Mouse (Mus musculus) MEL-GATA-1-ER (cell line): ENCODE data around the gene Atp1b2.

Experiments
- DNase-seq: peaks from one replicate; pipeline ENCODE4 v3.0.0-alpha.2; 2012; ENCODE audit warnings: low read depth; ENCODE audit errors: extremely low read depth

The Atp1b2 gene

DNA sequence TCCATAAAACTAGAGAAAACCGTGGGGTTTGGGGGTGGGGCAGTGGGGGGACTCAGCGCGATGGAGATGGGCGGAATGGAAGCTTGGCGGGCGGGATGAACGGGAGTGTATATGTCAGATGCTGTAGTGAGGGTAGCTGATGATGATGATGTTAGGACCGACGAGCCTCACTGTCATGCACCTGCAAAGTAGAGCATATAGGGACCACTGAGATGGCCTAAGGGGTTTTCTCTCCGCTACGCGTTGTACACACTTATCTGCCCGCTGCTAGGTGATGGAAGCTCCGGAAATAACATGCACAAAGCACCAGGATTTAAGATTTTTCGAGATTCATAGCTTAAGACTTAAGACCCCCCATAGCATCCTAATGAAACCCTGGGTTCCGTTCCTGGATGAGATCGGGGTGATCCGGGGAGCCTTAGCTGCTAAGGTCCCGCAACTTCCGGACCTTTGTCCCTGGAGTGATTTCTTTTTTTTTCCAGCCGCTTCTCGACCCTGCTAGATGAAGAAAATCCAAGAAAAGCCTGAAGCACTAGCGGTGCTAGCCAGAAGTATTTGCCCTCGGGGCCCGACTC lies 25.1 kb downstream of the Atp1b2 start:
- DNase-seq = no peak

GRCm38 (mm10) chr11:69580091-69580514 lies 25.6 kb downstream of the Atp1b2 start, which contains the start of the genes Wrap53 and Trp53:
Gene Wrap53, minus strand, starts transcription at chr11:69580255.
Gene Trp53, plus strand, starts transcription at chr11:69580359.
- peak; percentile 95 for DNase-seq

GRCm38 (mm10) chr11:69579128-69580017 lies 26.4 kb downstream of the Atp1b2 start:
- peak; percentile 99 for DNase-seq

GRCm38 (mm10) chr11:69578301-69578700 lies 27.4 kb downstream of the Atp1b2 start:
- no peak for DNase-seq

DNA sequence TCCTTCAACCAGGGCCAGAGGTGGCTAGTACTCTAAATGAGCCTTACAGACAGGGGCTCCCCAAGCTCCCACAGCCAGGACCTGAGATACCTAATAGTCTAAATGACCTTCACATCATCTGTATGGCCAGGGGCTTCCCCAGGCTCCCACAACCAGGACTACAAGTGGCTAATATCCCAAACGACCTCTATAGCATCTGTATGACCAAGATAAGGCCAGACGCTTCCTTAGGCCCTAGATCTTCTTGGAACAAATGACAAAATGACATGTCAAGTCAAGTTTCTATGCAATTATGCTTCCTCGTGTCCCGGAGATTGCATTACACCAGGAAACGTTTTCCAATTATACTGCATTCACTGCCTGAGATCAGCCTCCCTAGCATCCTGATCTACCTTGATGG lies 29.4 kb downstream of the Atp1b2 start:
- no peak for DNase-seq

DNA sequence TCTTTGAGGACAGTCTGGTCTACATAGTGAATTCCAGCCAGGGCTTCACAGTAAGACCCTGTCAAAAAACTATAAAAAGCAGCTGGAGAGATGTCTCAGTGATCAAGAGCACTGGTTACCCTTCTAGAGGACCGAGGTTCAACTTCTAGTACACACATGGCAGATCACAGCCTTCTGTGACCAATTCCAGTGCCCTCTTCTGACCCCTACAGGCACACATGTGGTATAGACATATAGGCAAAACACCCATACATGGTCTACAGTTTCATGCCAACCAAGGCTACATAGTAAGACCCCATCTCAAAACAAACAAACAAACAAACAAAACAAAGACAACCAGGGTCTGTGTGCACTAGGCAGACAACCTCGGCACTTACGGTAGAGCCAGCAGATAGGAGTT lies 30.5 kb downstream of the Atp1b2 start:
- no peak for DNase-seq

DNA sequence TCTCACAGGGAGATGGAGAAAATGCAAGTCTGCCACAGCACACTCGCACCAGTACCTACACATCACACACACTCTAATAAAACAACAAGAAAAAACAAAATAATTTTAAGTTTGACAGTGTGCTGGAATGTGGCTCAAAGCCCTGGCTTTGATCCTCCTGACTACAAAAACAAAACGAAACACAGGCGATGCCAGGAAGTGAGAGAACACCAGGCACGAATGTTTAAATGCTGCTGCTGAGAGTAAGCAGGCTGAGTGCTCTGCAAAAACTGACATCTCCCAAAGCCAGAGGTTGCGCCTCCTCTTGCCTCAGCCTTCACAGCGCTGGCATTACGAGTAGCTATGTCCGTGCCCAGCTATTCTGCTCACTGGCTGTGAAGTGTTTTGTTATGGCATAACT lies 40.6 kb downstream of the Atp1b2 start:
- DNase-seq = no peak

DNA sequence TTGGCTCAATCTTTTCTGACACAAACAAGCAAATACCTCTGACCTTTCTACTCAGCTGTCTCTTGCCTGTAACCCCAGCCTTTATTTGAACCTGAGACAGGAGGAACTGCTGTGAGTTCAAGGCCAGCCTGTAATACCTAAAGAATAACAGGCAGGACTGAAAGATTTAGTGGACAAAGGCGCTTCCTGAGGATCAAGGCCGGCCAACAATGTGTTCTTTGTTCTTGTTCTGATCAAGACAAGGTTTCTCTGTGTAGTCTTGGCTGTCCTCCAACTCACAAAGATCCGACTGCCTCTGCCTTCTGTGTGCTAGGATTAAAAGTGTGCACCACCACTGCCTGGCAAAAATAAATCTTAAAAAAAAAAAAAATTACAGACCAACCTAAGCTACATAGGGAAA lies 41.4 kb downstream of the Atp1b2 start:
- no peak for DNase-seq

GRCm38 (mm10) chr11:69563373-69563772 lies 42.4 kb downstream of the Atp1b2 start:
- no peak for DNase-seq

- DNase-seq = no peak
Measured at GRCm38 (mm10) chr11:69560896-69561854, 44.6 kb downstream of the Atp1b2 start.

- no peak for DNase-seq
Measured at GRCm38 (mm10) chr11:69559851-69560765, 45.6 kb downstream of the Atp1b2 start, which contains the start of gene Efnb3. Gene Efnb3, minus strand, starts transcription at chr11:69560205.

GRCm38 (mm10) chr11:69559183-69559582 lies 46.6 kb downstream of the Atp1b2 start:
- no peak for DNase-seq

DNA sequence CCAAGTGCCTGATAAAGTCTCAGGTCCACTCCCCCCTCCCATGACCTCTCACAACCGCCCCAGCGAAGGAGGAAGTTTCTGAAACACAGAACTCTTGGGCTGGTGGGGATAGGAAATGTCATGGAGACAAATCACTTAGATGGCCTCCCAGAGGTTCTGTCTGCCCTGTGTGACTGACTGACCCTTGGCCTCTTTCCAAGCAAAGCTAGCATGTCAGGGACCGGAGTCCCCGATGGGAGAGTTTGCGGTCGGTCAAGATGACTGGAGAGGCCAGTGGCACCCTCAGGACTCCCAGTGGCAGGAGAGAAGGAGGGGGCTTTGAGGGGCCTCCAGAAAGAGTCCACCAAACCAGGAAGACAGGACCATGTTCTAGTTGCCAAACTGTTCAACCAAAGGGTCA lies 47.0 kb downstream of the Atp1b2 start:
- no peak for DNase-seq

DNA sequence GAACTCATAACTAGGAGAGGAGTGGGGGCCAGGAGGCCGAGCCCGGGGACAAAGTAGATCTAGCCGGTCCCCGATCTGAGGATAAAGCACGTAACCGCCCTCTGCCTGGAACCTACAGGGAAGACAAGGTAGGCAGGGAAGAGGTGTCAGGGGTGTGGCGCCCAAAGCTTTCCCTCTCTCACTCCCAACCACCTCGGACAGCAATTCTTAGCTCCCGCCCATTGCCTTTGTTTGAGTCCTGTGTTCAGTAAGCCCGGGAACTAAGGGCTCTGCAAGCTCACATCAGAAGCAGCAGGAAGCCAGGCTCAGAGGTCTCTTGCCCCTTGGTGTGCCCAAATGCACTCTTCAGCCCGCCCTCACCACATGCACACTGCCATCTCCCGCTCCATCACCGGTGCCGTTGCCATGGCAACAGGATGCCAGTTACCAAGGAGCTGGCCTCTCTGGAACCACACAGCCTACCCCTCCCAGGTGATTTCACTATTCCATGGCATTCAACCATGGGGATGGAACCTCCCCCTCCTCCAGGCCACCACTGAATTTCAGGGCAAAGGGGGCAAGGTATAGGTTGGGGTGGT lies 48.3 kb downstream of the Atp1b2 start:
- no peak for DNase-seq

DNA sequence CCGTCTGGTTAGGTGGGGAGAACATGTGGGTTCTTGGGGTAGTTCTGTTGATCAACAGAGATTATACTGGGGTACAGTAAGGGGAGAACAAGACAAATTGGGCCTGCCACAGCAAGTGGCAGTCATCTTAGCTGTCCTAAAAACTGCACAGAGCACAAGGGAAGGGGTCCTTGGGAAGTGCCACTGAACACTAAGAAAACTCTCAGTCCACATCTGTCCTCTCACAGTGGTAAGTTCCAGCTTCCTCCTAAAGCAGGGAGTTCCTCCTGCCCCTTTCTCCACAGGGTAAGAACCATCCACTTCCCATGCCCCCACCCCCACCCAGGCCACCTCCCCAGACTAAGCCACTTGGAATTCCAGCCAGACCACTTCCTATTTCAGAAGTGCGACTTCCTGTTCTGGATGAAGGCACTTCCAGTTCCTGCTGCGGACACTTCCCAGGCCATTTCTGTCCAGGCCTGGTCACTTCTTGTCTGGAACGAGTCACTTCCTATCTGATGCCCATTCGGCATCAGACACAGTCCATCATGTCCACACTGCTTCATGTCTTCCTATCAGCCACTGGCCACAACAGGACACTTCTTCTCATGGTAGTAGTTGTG lies 51.1 kb downstream of the Atp1b2 start:
- DNase-seq = no peak

GRCm38 (mm10) chr11:69553341-69553721 lies 52.4 kb downstream of the Atp1b2 start:
- DNase-seq = no peak

GRCm38 (mm10) chr11:69552622-69553340 lies 53.0 kb downstream of the Atp1b2 start:
- DNase-seq = no peak

- DNase-seq = no peak
Measured at GRCm38 (mm10) chr11:69551310-69551709, 54.4 kb downstream of the Atp1b2 start.
